Mouse (Mus musculus): ENCODE measurements around the gene Adcyap1r1.

- TF ChIP-seq ZC3H11A (IDR thresholded peaks at IDR 0.05; ENCODE audit: borderline replicate concordance, low read depth, low read length) = no peak
- TF ChIP-seq ZNF384 (IDR thresholded peaks at IDR 0.05; ENCODE audit: low read depth, low read length) = no peak
- no peak for TF ChIP-seq MAFK (IDR thresholded peaks at IDR 0.05; ENCODE audit: insufficient read depth, low read depth, low read length)
- no peak for TF ChIP-seq CHD2 (IDR thresholded peaks at IDR 0.05; ENCODE audit: low read depth, low read length)
Observed at GRCm38 (mm10) chr6:55502309-55502708, 50.5 kb downstream of the Adcyap1r1 start.

Data from ES-E14 (cell line).